Mouse (Mus musculus): ENCODE measurements around the gene Enox2.

Enox2 gene

GRCm38 (mm10) chrX:49005655-49006054 is 282.4 kb downstream of the Enox2 start:
- no peak for DNase-seq (ENCODE audit: low read depth in 1 of 2, low spot score in 2 of 2)

GRCm38 (mm10) chrX:49002892-49003291 is 285.2 kb downstream of the Enox2 start:
- no peak for DNase-seq (ENCODE audit: low read depth in 1 of 2, low spot score in 2 of 2)

GRCm38 (mm10) chrX:48985653-48986052 is 302.4 kb downstream of the Enox2 start:
- no peak for DNase-seq (ENCODE audit: low read depth in 1 of 2, low spot score in 2 of 2)

- DNase-seq (ENCODE audit: low read depth in 1 of 2, low spot score in 2 of 2): no peak
These were observed 303.6 kb downstream of the Enox2 start for GRCm38 (mm10) chrX:48984451-48984850.

Measured in monocyte, adult 2 months (primary cell).